Mouse (Mus musculus): ENCODE measurements around the gene Krtap4-13. TPM values are rescaled to one million over a fixed set of nuclear protein-coding genes. Genes with fewer than 3 reads are reported as not detected.

The Krtap4-13 gene
- not detected for total RNA-seq (2023)

DNA sequence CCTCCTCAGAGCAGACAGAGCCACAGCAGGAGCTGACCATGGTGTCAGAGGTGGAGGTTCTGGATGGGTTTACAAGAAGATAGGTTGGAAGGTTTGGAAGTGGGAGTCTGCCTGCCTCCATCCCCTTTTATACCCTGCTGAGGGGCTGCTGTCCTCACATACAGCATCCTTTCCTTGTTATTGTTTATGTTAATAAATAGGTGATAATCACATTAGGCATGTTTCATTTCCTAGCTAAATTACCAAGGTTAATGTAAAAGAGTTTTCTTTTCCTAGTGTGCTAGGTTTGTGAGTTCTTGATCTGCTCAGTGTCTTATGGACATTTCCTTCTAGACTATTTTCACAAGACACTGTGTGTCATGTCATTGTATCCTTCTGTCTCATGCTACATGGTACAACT, at the start of gene Krtap4-13:
Gene Krtap4-13 (minus strand): TSS at position 101 of the 400 bp plus-strand sequence.

DNA sequence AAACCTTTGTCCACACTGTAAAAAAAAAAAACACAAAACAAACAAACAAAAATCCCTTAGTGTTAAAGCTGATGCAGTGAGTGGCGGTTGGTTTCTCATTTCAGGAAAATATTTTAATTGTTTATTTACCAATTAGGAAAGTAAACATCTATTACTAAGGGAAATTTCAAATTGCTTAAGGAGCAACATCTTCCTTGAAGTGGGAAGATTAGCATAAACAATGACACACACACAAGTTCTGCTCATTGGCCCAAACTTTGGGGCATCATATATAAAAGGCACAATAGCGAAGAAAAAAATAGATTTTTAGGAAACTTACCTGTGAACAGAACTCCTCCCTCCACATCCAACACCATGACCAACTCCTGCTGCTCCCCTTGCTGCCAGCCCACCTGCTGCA, 47.9 kb upstream of the Krtap4-13 start, which contains the start of gene Gm11568:
Gene Gm11568 (plus strand): TSS at position 301 of the 400 bp plus-strand sequence.

DNA sequence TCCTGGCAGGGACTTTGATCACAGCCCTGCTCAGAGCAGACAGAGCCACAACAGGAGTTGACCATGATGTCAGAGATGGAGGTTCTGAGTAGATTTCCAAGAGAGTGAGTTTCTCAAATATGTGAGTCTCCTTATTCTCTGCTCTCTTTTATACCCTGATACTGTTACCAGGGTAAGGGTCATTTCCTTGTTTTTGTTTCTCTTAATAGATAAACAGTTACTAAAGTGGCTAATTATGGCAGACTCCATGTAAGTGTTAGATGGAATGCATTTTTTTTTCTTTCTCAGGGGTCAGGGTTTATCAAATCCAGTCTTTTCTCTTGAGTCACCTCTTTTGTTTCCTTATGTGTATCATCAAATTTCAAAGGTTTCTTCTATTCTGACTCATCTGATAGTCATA, 41.8 kb upstream of the Krtap4-13 start, which contains the start of gene Krtap4-16:
Gene Krtap4-16 (minus strand): TSS at position 101 of the 400 bp plus-strand sequence.

DNA sequence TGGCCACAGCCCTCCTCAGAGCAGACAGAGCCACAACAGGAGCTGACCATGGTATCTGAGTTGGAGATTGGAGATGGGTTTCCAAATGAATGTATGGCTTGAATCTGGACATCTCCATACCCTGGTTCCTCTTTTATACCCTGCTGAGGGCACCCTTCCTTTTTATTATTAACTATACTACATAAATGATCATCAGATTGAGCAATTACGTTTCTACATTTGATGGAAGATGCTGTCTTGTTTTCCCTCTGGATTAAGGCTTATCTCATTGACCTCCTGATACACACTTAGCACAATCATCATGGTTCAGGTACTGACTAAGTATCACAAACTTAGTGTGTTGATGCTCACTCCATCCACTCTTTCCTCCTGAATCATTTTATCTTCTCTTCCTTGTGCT, 28.3 kb upstream of the Krtap4-13 start, which contains the start of gene 2300003K06Rik:
Gene 2300003K06Rik (minus strand): TSS at position 101 of the 400 bp plus-strand sequence.

DNA sequence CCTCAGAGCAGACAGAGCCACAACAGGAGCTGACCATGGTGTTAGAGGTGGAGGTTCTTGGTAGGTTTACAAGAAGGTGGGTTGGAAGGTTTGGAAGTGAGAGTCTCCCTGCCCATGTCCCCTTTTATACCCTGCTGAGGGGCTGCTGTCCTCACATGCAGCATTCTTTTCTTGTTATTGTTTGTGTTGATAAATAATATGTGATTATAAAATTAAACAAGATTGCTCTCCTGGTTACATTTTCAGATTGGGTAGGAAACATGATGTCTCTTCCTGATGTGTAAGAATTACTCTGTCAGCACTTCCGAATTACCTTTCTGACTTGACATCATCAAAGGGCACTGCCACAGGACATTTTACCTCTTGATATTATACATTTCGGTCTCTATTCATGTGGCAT, 5.9 kb upstream of the Krtap4-13 start, which contains the start of gene Gm11564:
Gene Gm11564 (minus strand): TSS at position 101 of the 400 bp plus-strand sequence.

DNA sequence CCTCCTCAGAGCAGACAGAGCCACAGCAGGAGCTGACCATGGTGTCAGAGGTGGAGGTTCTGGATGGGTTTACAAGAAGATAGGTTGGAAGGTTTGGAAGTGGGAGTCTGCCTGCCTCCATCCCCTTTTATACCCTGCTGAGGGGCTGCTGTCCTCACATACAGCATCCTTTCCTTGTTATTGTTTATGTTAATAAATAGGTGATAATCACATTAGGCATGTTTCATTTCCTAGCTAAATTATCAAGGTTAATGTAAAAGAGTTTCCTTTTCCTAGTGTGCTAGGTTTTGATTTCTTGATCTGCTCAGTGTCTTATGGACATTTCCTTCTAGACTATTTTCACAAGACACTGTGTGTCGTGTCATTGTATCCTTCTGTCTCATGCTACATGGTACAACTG, 5.3 kb downstream of the Krtap4-13 start, which contains the start of gene Gm11554:
Gene Gm11554 (minus strand): TSS at position 101 of the 400 bp plus-strand sequence.

DNA sequence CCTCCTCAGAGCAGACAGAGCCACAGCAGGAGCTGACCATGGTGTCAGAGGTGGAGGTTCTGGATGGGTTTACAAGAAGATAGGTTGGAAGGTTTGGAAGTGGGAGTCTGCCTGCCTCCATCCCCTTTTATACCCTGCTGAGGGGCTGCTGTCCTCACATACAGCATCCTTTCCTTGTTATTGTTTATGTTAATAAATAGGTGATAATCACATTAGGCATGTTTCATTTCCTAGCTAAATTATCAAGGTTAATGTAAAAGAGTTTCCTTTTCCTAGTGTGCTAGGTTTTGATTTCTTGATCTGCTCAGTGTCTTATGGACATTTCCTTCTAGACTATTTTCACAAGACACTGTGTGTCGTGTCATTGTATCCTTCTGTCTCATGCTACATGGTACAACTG, 10.9 kb downstream of the Krtap4-13 start, which contains the start of gene Gm11569:
Gene Gm11569 (minus strand): TSS at position 101 of the 400 bp plus-strand sequence.

DNA sequence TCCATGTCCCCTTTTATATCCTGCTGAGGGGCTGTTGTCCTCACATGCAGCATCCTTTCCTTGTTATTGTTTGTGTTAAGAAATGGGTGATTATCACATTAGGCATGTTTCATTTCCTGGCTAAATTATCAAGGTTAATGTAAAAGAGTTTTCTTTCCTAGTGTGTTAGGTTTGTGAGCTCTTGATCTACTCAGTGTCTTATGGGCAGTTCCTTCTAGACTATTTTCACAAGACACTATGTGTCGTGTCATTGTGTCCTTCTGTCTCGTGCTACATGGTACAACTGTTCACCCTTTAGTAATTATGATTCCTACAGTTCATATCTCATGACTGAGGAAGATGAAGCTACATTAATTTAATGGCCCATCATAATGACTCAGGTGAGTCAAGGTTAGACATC, 16.3 kb downstream of the Krtap4-13 start, which contains the start of gene Gm11596:
Gene Gm11596 (minus strand): TSS at position 101 of the 400 bp plus-strand sequence.

DNA sequence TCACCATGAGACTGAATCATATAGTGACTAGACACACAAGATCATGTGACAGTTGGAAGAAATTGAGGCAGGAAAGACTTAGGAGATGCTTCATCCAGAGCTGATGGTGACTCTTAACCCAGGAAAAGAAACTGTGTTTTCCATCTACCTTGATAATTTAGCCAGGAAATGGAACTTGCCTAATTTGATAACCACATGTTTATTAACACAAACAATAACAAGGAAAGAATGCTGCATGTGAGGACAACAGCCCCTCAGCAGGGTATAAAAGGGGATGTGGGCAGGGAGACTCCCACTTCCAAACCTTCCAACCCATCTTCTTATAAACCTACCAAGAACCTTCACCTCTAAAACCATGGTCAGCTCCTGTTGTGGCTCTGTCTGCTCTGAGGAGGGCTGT, 24.8 kb downstream of the Krtap4-13 start, which contains the start of gene Krtap4-9:
Gene Krtap4-9 (plus strand): TSS at position 301 of the 400 bp plus-strand sequence.

DNA sequence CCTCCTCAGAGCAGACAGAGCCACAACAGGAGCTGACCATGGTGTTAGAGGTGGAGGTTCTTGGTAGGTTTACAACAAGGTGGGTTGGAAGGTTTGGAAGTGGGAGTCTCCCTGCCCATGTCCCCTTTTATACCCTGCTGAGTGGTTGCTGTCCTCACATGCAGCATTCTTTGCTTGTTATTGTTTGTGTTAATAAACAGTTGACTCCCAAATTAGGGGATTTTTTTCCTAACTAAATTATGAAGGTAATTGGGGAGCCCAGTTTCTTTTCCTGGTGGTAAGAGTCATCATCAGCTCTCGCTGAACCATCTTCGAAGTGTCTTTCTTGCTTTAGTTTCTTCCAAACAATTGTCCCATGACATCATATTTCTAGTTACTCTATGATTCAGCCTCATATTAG, 29.1 kb downstream of the Krtap4-13 start, which contains the start of gene Krtap4-8:
Gene Krtap4-8 (minus strand): TSS at position 101 of the 400 bp plus-strand sequence.

DNA sequence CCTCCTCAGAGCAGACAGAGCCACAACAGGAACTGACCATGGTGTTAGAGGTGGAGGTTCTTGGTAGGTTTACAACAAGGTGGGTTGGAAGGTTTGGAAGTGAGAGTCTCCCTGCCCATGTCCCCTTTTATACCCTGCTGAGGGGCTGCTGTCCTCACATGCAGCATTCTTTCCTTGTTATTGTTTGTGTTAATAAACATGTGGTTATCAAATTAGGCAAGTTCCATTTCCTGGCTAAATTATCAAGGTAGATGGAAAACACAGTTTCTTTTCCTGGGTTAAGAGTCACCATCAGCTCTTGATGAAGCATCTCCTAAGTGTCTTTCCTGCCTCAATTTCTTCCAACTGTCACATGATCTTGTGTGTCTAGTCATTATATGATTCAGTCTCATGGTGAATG, 36.9 kb downstream of the Krtap4-13 start, which contains the start of gene Gm11595:
Gene Gm11595 (minus strand): TSS at position 101 of the 400 bp plus-strand sequence.

Other genes with a start within 250 kb of the Krtap4-13 start
- not detected for gene Krtap3-1, start 243.3 kb downstream of the Krtap4-13 start, total RNA-seq (2023)
- gene Krtap1-5, start 228.9 kb downstream of the Krtap4-13 start, total RNA-seq (2023), result not detected
- gene Krtap1-4, start 226.2 kb downstream of the Krtap4-13 start, total RNA-seq (2023), result not detected
- not detected for gene Krtap1-3, start 218.6 kb downstream of the Krtap4-13 start, total RNA-seq (2023)
- gene Krtap9-3, start 211.8 kb downstream of the Krtap4-13 start, total RNA-seq (2023), result not detected
- not detected for gene Gm11938, start 206.6 kb downstream of the Krtap4-13 start, total RNA-seq (2023)
- not detected for gene Gm11937, start 199.7 kb downstream of the Krtap4-13 start, total RNA-seq (2023)
- gene Krtap2-4, start 195.0 kb downstream of the Krtap4-13 start, total RNA-seq (2023), result not detected
- gene Gm11562, start 189.5 kb downstream of the Krtap4-13 start, total RNA-seq (2023), result not detected
- gene Krtap4-1, start 181.7 kb downstream of the Krtap4-13 start, total RNA-seq (2023), result not detected
- not detected for gene Krtap4-2, start 174.8 kb downstream of the Krtap4-13 start, total RNA-seq (2023)
- not detected for gene Krtap4-7, start 165.8 kb downstream of the Krtap4-13 start, total RNA-seq (2023)
- gene Gm11555, start 159.7 kb downstream of the Krtap4-13 start, total RNA-seq (2023), result not detected
- gene Gm11563, start 150.9 kb downstream of the Krtap4-13 start, total RNA-seq (2023), result not detected
- gene Krtap4-6, start 143.9 kb downstream of the Krtap4-13 start, total RNA-seq (2023), result not detected
- not detected for gene Gm14190, start 119.2 kb downstream of the Krtap4-13 start, total RNA-seq (2023)
- not detected for gene Gm14180, start 75.6 kb downstream of the Krtap4-13 start, total RNA-seq (2023)
- gene Gm11595, start 37.0 kb downstream of the Krtap4-13 start, total RNA-seq (2023), result not detected
- not detected for gene Krtap4-8, start 29.2 kb downstream of the Krtap4-13 start, total RNA-seq (2023)
- gene Krtap4-9, start 24.7 kb downstream of the Krtap4-13 start, total RNA-seq (2023), result not detected
- not detected for gene Gm11596, start 16.4 kb downstream of the Krtap4-13 start, total RNA-seq (2023)
- not detected for gene Gm11569, start 11.0 kb downstream of the Krtap4-13 start, total RNA-seq (2023)
- gene Gm11554, start 5.4 kb downstream of the Krtap4-13 start, total RNA-seq (2023), result not detected
- not detected for gene Gm11564, start 5.8 kb upstream of the Krtap4-13 start, total RNA-seq (2023)
- not detected for gene 2300003K06Rik, start 28.2 kb upstream of the Krtap4-13 start, total RNA-seq (2023)
- gene Krtap4-16, start 41.7 kb upstream of the Krtap4-13 start, total RNA-seq (2023), result not detected
- not detected for gene Gm11568, start 48.0 kb upstream of the Krtap4-13 start, total RNA-seq (2023)
- not detected for gene Gm11559, start 54.6 kb upstream of the Krtap4-13 start, total RNA-seq (2023)
- not detected for gene Krtap9-1, start 63.5 kb upstream of the Krtap4-13 start, total RNA-seq (2023)
- not detected for gene Gm11567, start 69.3 kb upstream of the Krtap4-13 start, total RNA-seq (2023)
- not detected for gene Krtap31-1, start 98.0 kb upstream of the Krtap4-13 start, total RNA-seq (2023)
- gene Gm11565, start 104.9 kb upstream of the Krtap4-13 start, total RNA-seq (2023), result not detected
- gene Krtap31-2, start 126.4 kb upstream of the Krtap4-13 start, total RNA-seq (2023), result not detected
- not detected for gene Krtap9-5, start 138.6 kb upstream of the Krtap4-13 start, total RNA-seq (2023)
- gene Krtap29-1, start 169.2 kb upstream of the Krtap4-13 start, total RNA-seq (2023), result not detected
- gene Krtap16-1, start 176.7 kb upstream of the Krtap4-13 start, total RNA-seq (2023), result not detected
- gene Krtap17-1, start 184.1 kb upstream of the Krtap4-13 start, total RNA-seq (2023), result not detected
- gene Krt33a, start 206.3 kb upstream of the Krtap4-13 start, total RNA-seq (2023), result not detected
- gene Krt33b, start 220.0 kb upstream of the Krtap4-13 start, total RNA-seq (2023), result not detected
- not detected for gene Krt34, start 231.7 kb upstream of the Krtap4-13 start, total RNA-seq (2023)
- gene Krt31, start 240.7 kb upstream of the Krtap4-13 start, total RNA-seq (2023), result not detected

Data from T-cell, adult 66 days (primary cell).